Mouse (Mus musculus): ENCODE results near the gene Ntan1. TPM values are rescaled to one million over a fixed set of nuclear protein-coding genes. Genes with fewer than 3 reads are reported as not detected.
A peak's percentile ranks its signal among the peaks of the same experiment; 100 is the strongest.

Ntan1 gene
- polyA plus RNA-seq, 1 experiment from 2014 or later = 236 TPM

DNA sequence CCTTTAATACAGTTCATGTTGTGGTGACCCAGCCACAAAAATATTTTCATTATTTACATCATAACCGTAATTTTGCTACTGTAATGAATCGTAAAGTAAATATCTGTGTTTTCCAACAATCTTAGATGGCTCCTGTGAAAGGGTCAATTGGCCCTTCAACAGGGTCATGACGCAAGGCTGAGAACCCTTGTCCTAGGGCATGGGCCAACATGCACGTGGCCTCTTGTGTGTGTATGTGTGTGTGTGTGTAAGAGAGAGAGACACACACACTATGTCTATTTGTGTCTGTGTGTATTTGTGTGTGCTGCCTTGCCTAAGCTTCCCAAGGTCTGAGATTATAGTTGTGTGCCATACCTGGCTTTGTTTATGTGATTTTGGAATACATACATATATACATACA, 11.0 kb upstream of the Ntan1 start:
- Histone ChIP-seq H3K9ac (no peak overlapping the region), H3K27ac (no peak overlapping the region), H3K9me3 (no peaks in the 10 kb centered on the region), H3K36me3 (peaks cover 93% of the 10 kb centered on the region), H3K27me3 (no peaks in the 10 kb centered on the region), H3K4me2 (no peak overlapping the region), H3K4me1 (no peaks in the 10 kb centered on the region), H3K4me3 (no peak overlapping the region)
- no peak for ATAC-seq (ENCODE audit: insufficient number of reproducible peaks, insufficient read depth, low FRiP score, low TSS enrichment, low read depth)
- 92% methylated on average over 4 of the region's 4 CpGs for WGBS

DNA sequence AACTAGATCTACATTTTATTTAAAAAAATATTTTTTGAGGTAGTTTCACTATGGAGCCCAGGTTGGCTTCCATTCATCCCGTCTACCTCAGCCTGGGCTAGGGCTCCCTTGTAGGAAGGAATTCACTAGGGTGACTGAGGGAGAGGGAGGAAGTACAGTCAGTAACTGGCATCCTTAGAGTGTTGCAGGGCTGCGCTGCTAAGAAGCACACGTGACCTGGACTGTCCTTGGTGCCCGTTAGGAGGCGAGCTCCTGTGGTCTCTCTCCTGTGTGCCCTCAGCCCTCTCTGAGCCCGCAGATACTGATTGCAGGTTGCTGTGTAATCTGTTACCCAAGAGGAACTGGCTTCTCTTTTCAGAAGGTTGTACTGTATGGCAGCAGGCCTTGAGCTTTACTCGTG, 10.2 kb upstream of the Ntan1 start:
- ATAC-seq (ENCODE audit: insufficient number of reproducible peaks, insufficient read depth, low FRiP score, low TSS enrichment, low read depth) = peak; percentile 66; the same call in 1 of the 2 replicates
- H3K36me3 ChIP-seq = peaks cover 96% of the 10 kb centered on the region
- no peaks in the 10 kb centered on the region for H3K4me1 ChIP-seq
- 74% methylated on average over 7 of the region's 7 CpGs for WGBS
- no peaks in the 10 kb centered on the region for H3K27me3 ChIP-seq
- H3K4me2 ChIP-seq = no peak overlapping the region
- no peak overlapping the region for H3K4me3 ChIP-seq
- no peak overlapping the region for H3K9ac ChIP-seq
- no peaks in the 10 kb centered on the region for H3K9me3 ChIP-seq
- no peak overlapping the region for H3K27ac ChIP-seq

DNA sequence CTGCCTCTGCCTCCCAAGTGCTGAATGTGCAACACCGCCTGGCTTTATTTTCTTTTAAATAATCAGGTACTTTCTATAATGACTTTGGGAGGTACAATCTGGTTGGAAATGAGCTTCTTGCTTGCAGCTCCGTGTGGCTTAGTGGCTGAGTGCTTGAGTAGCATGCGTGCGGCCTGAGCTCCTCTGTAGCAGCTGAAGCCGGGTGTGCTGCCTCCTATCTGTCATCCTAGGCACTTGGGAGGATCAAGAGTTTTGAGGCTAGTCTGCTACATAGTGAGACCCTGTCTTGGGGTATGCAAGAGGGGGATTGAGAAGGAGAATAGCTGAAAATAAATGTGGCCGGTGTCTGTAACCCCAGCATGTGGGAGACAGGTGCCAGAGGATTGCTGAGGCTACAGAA, 6.5 kb upstream of the Ntan1 start:
- H3K4me1 ChIP-seq = no peaks in the 10 kb centered on the region
- H3K27ac ChIP-seq = no peak overlapping the region
- ATAC-seq (ENCODE audit: insufficient number of reproducible peaks, insufficient read depth, low FRiP score, low TSS enrichment, low read depth) = no peak
- no peaks in the 10 kb centered on the region for H3K27me3 ChIP-seq
- 92% methylated on average over 6 of the region's 6 CpGs for WGBS
- peaks cover 87% of the 10 kb centered on the region for H3K36me3 ChIP-seq
- no peak overlapping the region for H3K4me3 ChIP-seq
- no peak overlapping the region for H3K9ac ChIP-seq
- H3K4me2 ChIP-seq = no peak overlapping the region
- H3K9me3 ChIP-seq = no peaks in the 10 kb centered on the region

DNA sequence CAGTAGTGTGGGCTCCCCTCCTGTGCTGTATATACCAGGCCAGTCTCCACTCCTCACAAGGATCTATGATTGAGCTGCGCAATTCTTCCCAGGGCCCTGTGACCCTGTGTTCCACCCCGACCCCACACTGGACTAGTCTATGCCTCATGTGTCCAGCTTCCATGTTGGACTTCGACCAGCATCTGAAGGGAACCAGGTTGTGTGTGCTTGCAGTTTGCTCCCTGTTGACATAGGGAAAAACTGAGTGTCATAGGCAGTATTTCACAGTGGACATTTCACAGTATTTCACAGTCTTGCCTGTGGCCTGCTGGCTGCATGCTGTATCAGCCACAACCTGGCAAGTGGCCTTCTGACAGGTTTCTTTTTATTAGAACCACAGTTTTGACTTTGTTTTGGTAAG, 5.4 kb upstream of the Ntan1 start:
- no peak overlapping the region for H3K4me2 ChIP-seq
- WGBS = 91% methylated on average over 3 of the region's 3 CpGs
- H3K36me3 ChIP-seq = peaks cover 81% of the 10 kb centered on the region

DNA sequence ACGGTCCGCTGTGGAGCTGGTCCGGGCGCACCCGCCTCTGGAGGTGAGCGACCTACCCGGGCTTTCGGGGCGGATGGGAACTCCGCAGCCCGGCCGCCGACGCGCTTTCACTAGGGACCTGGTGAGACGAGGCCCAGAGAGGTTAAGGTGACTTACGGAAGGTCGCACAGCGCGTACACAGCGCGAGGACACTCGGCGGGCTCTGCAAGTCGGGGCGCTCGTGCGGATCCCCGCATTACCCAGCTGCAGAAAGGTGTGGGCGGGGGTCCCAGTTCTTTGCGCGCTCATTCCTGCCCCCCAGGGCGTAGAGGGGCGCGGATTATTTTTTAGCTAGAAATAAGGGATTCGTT, 724 bp downstream of the Ntan1 start:
- WGBS = under 1% methylated on average over 35 of the region's 36 CpGs
- Histone ChIP-seq H3K9me3 (no peaks in the 10 kb centered on the region), H3K4me3 (peak overlapping the region; percentile 83), H3K4me1 (peaks cover 25% of the 10 kb centered on the region), H3K9ac (peak overlapping the region; percentile 92), H3K36me3 (peaks cover 29% of the 10 kb centered on the region), H3K27me3 (no peaks in the 10 kb centered on the region), H3K27ac (peak overlapping the region; percentile 97), H3K4me2 (peak overlapping the region; percentile 76)
- ATAC-seq (ENCODE audit: insufficient number of reproducible peaks, insufficient read depth, low FRiP score, low TSS enrichment, low read depth) = peak; percentile 70

More for the DNA sequence above, 5.4 kb upstream of the Ntan1 start:
- Histone ChIP-seq H3K27ac (no peak overlapping the region), H3K4me1 (peaks cover 3% of the 10 kb centered on the region; the same call in 1 of the 2 replicates), H3K9ac (no peak overlapping the region), H3K9me3 (no peaks in the 10 kb centered on the region), H3K4me3 (no peak overlapping the region), H3K27me3 (no peaks in the 10 kb centered on the region)
- ATAC-seq (ENCODE audit: insufficient number of reproducible peaks, insufficient read depth, low FRiP score, low TSS enrichment, low read depth) = no peak

DNA sequence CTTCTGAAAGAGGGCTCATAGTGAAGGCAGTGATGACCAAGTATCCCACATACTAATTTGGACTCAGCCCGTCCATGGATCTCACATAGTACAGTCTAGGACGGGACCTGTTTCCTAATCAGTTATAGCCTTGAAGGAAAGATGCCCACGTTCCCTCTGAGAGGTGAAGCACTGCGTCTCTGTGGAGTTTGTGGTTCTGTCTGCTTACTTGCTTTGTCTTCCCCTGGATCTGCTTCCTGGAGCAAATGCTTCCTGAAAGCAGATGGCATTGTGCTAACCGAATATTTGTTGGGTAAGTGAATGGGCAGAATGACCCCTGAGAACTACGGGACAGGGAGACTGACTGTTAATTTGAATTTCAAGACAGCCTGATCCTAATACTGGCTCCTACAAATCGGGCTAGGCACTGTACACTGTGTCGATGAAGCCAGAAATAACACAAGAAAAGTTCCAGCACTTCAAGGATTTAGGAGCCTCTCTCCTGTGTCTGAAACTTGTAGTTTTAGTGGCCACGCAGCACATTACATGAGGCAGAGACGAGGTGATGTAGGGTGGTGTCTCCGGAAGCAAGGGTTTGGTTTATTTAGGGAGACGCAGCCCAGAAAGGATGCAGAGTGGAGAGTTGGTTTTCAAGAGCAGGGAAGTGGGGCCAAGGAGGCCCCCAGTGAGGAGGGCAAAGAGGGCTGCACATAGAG, 1.3 kb downstream of the Ntan1 start:
- Histone ChIP-seq H3K4me1 (peaks cover 25% of the 10 kb centered on the region), H3K36me3 (peaks cover 26% of the 10 kb centered on the region), H3K4me3 (peak overlapping the region; percentile 83), H3K9ac (peak overlapping the region; percentile 92), H3K4me2 (peak overlapping the region; percentile 76), H3K27me3 (no peaks in the 10 kb centered on the region), H3K9me3 (no peaks in the 10 kb centered on the region), H3K27ac (peak overlapping the region; percentile 97)
- no peak for ATAC-seq (ENCODE audit: insufficient number of reproducible peaks, insufficient read depth, low FRiP score, low TSS enrichment, low read depth)
- 36% methylated on average over 12 of the region's 12 CpGs for WGBS

- Histone ChIP-seq H3K27me3 (no peaks in the 10 kb centered on the region), H3K9ac (no peak overlapping the region), H3K36me3 (peaks cover 18% of the 10 kb centered on the region), H3K4me3 (peak overlapping the region; percentile 83; the same call in 1 of the 2 replicates), H3K4me2 (peak overlapping the region; percentile 76), H3K4me1 (peaks cover 29% of the 10 kb centered on the region), H3K27ac (no peak overlapping the region), H3K9me3 (no peaks in the 10 kb centered on the region)
- 94% methylated on average over 5 of the region's 5 CpGs for WGBS
- ATAC-seq (ENCODE audit: insufficient number of reproducible peaks, insufficient read depth, low FRiP score, low TSS enrichment, low read depth) = no peak
These were observed 2.1 kb downstream of the Ntan1 start for GRCm38 (mm10) chr16:13820771-13821170.

GRCm38 (mm10) chr16:13825781-13826490, 7.3 kb downstream of the Ntan1 start:
- Histone ChIP-seq H3K9me3 (no peaks in the 10 kb centered on the region), H3K36me3 (peaks cover 50% of the 10 kb centered on the region), H3K27me3 (no peaks in the 10 kb centered on the region), H3K9ac (no peak overlapping the region), H3K4me2 (no peak overlapping the region), H3K4me1 (peaks cover 17% of the 10 kb centered on the region), H3K4me3 (no peak overlapping the region), H3K27ac (no peak overlapping the region)
- WGBS = 64% methylated on average over 7 of the region's 7 CpGs
- ATAC-seq (ENCODE audit: insufficient number of reproducible peaks, insufficient read depth, low FRiP score, low TSS enrichment, low read depth) = no peak

DNA sequence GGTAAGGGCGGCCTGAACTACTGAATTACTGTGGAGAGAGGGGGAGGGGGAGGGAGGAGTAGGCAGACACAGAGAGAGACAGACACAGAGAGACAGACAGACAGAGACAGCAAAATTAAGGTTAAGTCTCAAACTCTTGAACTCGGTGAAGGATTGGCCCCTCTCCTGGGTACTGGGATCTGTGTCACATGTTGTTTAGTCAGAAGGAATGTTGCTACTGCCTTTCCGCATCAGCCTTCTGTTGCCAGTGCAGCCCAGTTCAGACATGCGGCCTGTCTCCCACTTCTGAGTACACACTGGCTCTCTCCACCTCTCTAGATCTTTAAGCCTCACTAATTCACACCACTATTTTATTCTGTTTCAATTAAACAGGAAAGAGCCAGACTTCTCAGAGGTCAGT, 7.9 kb downstream of the Ntan1 start:
- H3K36me3 ChIP-seq = peaks cover 53% of the 10 kb centered on the region

DNA sequence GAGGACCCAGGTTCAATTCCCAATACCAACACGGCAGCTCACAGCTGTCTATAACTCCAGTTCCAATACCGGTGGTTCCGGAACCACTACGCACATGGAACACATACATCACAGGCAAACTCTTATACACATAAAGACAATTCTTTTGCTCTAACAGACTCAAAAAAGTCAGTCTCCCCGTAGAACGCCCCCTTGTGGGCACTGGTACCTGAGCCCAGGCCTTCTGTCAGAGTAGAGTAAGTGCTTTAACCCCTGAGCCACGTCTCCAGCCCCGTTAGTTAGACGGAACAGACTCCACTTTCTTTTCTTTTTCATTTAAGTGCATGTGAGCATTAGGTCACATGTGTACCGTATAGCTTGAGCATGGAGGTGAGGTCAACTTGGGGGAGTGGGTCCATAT, 11.8 kb downstream of the Ntan1 start:
- Histone ChIP-seq H3K27ac (no peak overlapping the region), H3K4me3 (no peak overlapping the region), H3K4me1 (peaks cover 8% of the 10 kb centered on the region), H3K27me3 (no peaks in the 10 kb centered on the region), H3K36me3 (peaks cover 84% of the 10 kb centered on the region), H3K9me3 (no peaks in the 10 kb centered on the region), H3K9ac (no peak overlapping the region), H3K4me2 (no peak overlapping the region)
- ATAC-seq (ENCODE audit: insufficient number of reproducible peaks, insufficient read depth, low FRiP score, low TSS enrichment, low read depth) = no peak
- 89% methylated on average over 10 of the region's 10 CpGs for WGBS

More for the DNA sequence above, 7.9 kb downstream of the Ntan1 start:
- H3K4me3 ChIP-seq = no peak overlapping the region
- H3K27me3 ChIP-seq = no peaks in the 10 kb centered on the region
- no peak overlapping the region for H3K27ac ChIP-seq
- no peak overlapping the region for H3K4me2 ChIP-seq
- no peak for ATAC-seq (ENCODE audit: insufficient number of reproducible peaks, insufficient read depth, low FRiP score, low TSS enrichment, low read depth)
- H3K9me3 ChIP-seq = no peaks in the 10 kb centered on the region
- peaks cover 17% of the 10 kb centered on the region for H3K4me1 ChIP-seq
- WGBS = 80% methylated on average over 4 of the region's 4 CpGs
- H3K9ac ChIP-seq = no peak overlapping the region

- Histone ChIP-seq H3K9me3 (no peaks in the 10 kb centered on the region), H3K27me3 (no peaks in the 10 kb centered on the region), H3K4me2 (no peak overlapping the region), H3K36me3 (peaks cover 95% of the 10 kb centered on the region), H3K4me1 (no peaks in the 10 kb centered on the region), H3K27ac (no peak overlapping the region), H3K9ac (no peak overlapping the region), H3K4me3 (no peak overlapping the region)
- 82% methylated on average over 5 of the region's 5 CpGs for WGBS
- no peak for ATAC-seq (ENCODE audit: insufficient number of reproducible peaks, insufficient read depth, low FRiP score, low TSS enrichment, low read depth)
These were observed 13.0 kb downstream of the Ntan1 start for GRCm38 (mm10) chr16:13831606-13832005.

- peaks cover 96% of the 10 kb centered on the region for H3K36me3 ChIP-seq
These were observed 15.7 kb downstream of the Ntan1 start for GRCm38 (mm10) chr16:13834382-13834781.

More at GRCm38 (mm10) chr16:13834382-13834781, 15.7 kb downstream of the Ntan1 start:
- H3K4me3 ChIP-seq = no peak overlapping the region
- no peaks in the 10 kb centered on the region for H3K27me3 ChIP-seq
- H3K27ac ChIP-seq = no peak overlapping the region
- 95% methylated on average over 5 of the region's 5 CpGs for WGBS
- H3K4me2 ChIP-seq = no peak overlapping the region
- H3K4me1 ChIP-seq = no peaks in the 10 kb centered on the region
- no peak overlapping the region for H3K9ac ChIP-seq
- no peaks in the 10 kb centered on the region for H3K9me3 ChIP-seq
- no peak for ATAC-seq (ENCODE audit: insufficient number of reproducible peaks, insufficient read depth, low FRiP score, low TSS enrichment, low read depth)
